Mouse (Mus musculus): Measurements from ENCODE around the gene Tmem255a. TPM values are rescaled to one million over a fixed set of nuclear protein-coding genes. Genes with fewer than 3 reads are reported as not detected.

The Tmem255a gene
- total RNA-seq (2021), result 10 to 100 TPM; 13.6 to 15.6 TPM

DNA sequence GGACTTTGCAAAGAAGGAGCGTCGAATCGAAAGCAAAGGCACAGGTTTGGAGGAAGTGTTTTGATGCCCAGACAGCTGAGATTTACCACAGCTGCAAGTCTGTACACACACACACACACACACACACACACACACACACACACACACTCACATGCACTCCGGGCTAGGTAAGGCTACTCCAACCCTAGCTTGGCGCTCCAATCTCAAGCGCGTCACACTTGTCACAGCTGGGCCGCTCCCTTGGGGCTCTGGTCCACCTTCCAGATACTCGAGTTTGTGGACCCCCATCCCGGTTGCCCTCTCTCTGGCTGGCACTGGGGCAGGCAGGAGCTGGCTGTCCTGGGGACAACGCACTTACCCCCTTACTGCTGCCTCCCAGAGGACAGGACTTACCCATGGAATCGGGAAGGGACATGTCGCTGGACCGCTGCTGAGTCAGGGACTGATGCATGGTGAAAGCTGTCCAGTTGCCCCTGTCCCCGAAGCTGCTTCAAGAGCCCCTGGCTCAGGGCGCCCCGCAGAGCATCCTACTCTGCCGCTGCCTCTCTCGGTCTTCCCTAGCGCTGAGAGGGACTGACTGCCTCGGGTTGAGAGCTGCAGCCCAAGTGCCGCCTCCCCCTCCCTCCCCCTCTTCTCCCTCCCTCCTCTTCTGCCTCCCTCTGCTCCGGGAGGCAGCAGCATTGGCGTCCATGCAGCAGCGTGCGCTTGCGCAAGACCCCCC is at the start of gene Tmem255a:
Gene Tmem255a (minus strand): TSS at position 589 of the 721 bp plus-strand sequence.
- DNase-seq (ENCODE audit: extremely low spot score in 1 of 2, low spot score in 2 of 2), result peak in 1 of 2 experiments; percentile 31
- intact Hi-C loops (cut with DNase I), result loop anchor here (5.0 kb wide), 1 partner anchor 180 kb away; no protein-coding TSS in a partner anchor

DNA sequence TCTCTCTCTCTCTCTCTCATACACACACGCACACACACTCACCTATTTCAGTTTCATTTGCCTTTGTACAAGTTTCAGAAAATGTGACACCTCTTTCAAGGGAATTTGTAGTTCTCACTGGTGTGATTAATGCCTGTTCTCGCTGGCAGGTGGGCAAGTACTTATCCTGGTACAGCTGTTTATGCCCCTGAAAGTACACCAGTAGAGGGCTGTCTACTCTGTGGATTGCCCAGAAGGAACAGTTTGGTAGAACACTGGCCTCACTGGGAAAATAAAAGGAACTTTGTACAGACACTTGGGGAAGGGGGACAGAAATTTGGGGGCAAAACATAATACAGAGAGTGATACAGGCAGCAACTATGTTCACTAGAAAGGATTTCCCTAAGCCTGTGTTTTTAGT is 7.4 kb upstream of the Tmem255a start:
- intact Hi-C loops (cut with DNase I), result no loop called here

DNA sequence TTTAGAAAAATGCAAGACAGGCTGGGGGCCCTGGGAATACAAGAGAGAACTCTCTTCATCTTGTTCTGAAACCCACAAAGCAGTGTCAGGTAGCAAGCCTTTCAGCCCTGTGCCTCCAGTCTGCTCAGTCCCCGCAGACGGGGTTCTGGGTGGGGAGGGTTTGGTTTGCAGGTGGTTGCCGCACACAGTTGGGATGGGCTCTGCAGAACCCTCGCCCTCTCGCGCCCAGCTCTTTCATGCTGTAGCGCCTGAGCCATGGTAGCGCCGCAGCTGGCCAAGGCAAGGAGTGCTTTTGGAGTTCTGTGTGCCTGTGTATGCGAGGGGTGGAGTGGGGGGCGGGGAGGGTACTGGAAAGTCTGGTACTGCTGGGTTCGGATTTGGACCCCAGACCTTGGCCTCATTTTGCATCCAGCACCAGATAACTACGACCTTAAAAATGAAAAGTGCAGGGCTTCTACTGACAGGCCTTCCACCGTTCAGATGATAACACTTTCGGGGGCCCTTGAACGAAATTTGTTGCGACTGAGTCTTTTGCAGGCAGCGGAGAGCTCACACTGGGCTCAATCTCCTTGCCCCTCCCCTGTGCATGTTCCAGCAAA is 1.8 kb downstream of the Tmem255a start:
- peak in 1 of 2 experiments; percentile 34 for DNase-seq (ENCODE audit: extremely low spot score in 1 of 2, low spot score in 2 of 2)
- intact Hi-C loops (cut with DNase I), result loop anchor here (5.0 kb wide), 1 partner anchor 182 kb away; no protein-coding TSS in a partner anchor

More for the DNA sequence above, 7.4 kb upstream of the Tmem255a start:
- no peak for DNase-seq (ENCODE audit: extremely low spot score in 1 of 2, low spot score in 2 of 2)

DNA sequence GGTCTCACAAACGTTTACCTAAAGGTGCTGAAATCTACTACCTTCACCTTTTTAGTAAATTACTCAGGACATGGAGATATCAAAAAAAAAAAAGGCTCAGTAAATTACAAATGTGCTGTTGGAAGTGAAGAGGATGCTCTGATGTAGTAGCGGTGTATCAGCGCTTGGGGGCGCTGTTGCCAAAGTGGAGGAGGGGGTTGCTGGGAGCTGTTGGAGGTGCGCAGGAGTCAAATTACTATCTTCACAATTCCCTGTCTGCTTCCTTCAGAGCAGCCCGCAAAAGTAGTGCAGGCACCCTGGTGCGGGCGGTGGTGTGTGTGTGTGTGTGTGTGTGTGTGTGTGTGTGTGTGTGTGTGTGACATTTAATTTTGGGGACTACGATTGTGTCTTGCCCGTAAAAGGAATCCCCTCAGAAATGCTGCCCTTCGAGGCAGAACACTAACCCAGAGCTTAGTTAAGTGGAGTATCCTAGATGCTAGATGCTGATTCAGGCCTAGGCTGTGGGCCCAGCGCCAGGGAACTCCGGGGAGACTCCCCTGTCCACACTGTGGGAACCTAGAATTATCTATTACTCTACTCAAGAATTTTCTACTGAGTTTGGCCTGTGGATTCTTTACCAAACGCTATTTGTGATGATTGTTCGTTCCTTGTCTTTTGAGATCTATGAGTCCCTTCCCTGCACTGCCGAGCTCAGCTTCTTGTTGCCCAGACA is 2.4 kb downstream of the Tmem255a start:
- intact Hi-C loops (cut with DNase I), result loop anchor here (5.0 kb wide), 1 partner anchor 183 kb away; no protein-coding TSS in a partner anchor
- DNase-seq (ENCODE audit: extremely low spot score in 1 of 2, low spot score in 2 of 2), result peak; percentile 13 to 47

DNA sequence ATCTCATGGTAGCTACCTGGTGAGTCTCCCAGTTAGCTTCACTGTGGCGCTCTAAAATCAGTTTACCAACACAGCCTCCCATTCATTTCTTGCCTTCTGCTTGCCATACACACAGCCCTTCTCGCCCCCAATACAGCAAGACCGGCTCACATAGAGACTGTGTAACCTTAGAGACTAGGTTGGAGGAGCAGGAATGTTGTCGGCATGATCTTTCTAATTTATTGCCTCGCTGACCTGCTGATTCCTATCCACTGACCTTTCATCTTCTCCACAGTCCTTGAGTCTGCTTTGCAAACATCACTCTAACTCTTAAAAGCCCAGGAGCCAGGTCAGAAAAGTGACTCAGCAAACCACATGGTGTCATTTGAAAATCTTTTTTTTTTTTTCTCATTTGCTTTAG is 4.6 kb downstream of the Tmem255a start:
- intact Hi-C loops (cut with DNase I), result no loop called here
- DNase-seq (ENCODE audit: extremely low spot score in 1 of 2, low spot score in 2 of 2), result no peak

DNA sequence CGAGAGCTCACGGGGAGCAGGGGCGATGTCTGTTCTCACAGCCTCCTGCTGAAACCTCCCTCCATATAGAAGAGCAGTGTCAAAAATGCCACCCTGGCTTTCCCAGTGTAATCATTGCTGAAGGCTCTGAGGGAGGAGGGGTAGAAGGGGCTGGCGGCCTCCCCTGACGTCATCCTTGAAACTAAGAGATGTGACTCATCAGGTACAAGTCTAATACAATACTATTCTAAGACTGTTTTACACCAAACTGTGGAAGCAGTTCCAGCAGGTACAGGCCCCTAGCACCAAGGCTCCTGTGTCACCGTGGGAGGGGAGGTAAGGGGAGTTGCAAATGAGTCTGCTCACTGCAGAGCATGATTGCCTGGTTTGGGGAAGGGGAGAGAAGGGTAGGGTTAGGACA is 5.1 kb downstream of the Tmem255a start:
- no peak for DNase-seq (ENCODE audit: extremely low spot score in 1 of 2, low spot score in 2 of 2)
- intact Hi-C loops (cut with DNase I), result no loop called here

DNA sequence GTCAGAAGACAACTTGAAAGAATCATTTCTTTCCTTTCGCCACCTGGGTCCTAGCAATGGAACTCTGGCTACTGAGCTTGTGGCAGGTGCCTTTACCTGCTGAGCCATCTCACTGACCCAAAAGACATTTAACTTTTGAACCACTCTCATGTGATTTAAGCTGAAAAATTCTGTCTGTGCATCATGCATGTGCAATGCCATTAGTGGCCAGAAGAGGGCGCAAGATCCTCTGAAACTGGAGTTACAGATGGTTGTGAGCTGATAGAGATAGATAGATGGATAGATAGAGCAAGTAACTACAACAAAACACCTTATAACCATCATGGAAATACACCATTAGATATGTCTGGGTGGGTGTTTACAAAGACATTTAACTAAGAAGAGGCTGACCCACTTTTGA is 14.5 kb downstream of the Tmem255a start:
- DNase-seq (ENCODE audit: extremely low spot score in 1 of 2, low spot score in 2 of 2), result peak in 1 of 2 experiments; percentile 29
- intact Hi-C loops (cut with DNase I), result no loop called here

DNA sequence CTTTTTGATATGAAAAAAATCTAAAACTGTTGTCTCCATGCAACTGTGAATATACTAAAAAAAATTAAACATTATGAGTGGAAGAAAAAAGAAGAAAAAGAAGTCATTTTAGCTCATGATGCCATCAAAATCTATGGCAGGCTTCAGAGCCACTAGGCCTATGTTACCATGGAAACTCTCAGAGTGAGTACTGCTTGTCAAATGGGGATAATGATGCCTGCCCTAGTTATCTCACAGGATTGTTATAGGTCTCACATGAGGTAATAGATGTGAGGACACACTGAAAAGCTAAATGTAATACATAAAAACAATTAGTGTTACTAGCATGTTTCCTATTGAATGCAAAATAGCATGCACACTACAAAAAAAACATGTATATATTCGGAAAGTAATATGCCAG is 22.4 kb downstream of the Tmem255a start:
- intact Hi-C loops (cut with DNase I), result no loop called here
- DNase-seq (ENCODE audit: extremely low spot score in 1 of 2, low spot score in 2 of 2), result no peak

DNA sequence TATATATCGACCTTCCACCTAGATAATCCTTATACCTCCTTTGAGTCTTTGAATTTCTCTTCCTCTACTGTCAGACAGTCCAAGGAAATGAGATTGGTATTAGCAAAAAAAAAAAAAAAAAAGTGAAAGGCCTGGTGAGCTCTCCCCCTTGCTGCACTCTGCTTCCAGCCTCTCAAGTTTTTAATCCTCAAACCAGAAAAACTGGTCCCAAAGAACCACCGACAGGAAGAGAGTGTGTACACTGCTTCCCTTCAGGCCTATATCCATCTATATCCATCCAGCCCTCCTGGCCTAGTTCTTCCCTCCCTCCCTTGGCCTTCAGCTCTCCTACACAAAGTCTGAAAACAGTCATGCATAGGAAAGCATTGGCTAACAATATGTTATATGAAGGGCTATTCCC is 29.5 kb downstream of the Tmem255a start:
- no peak for DNase-seq (ENCODE audit: extremely low spot score in 1 of 2, low spot score in 2 of 2)
- intact Hi-C loops (cut with DNase I), result no loop called here

DNA sequence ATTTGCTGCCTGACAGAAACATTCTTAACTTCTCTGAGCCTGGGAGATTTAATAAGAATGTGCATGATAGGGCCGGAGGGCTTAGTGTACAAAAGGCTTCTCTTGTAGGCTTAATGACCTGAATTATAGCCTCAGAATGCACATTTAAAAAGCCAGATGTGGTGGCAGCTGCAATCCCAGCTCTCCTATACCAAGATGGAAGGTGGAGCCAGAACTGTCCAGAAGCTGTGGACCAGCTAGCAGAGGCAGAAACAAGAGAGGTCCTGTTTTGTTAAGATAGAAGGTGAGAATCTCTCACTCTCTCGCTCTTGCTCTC is 34.6 kb downstream of the Tmem255a start:
- no peak for DNase-seq (ENCODE audit: extremely low spot score in 1 of 2, low spot score in 2 of 2)
- intact Hi-C loops (cut with DNase I), result no loop called here

DNA sequence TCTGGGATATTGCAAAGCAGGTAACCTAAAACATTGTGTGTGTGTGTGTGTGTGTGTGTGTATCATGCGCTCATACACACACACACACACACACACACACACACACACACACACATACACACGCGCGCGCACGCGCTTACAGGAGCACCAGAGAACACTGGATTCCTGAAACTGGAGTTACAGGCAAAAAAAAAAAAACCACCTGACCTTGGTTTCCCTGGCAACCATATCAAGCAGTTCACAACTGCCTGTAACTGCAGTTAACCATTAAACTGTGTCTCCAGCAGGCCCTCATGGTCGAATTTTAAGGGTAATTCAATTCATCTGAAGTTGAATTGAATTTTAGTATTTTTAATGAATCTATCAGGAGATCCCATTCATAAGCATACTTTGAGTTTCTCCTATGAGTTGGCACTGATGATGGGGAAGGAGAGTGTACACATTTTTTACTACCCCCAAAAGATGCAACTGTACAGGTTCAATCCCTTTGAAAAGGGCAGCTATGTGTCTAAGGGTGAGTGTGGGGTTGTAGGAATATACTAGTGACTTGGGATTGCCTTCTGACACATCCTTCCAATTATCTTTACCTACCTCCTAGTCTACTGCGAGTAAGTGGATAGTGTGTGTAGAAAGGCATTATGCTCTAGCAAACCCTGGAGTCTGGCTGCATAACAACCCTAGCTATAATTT is 35.1 kb downstream of the Tmem255a start:
- intact Hi-C loops (cut with DNase I), result no loop called here
- no peak for DNase-seq (ENCODE audit: extremely low spot score in 1 of 2, low spot score in 2 of 2)

DNA sequence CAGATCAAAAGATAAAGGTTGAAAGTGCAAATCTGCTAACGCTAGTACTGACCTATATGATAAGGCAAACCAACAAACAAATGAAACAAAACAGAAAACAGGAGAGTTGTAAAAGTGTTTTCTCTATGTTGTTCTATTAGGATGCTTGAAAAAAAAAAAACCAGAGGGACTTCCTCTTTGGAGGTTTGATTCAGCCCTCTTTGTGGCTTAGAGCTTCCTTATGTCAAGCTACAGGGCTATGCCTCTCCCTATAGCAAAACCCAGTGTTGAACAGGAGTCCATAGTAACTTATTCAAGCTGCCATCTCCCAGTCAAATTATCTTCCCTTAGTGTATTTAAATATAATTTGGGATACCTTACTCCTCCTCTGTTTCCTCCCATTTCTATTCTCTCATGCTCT is 44.8 kb downstream of the Tmem255a start:
- intact Hi-C loops (cut with DNase I), result no loop called here
- DNase-seq (ENCODE audit: extremely low spot score in 1 of 2, low spot score in 2 of 2), result no peak

DNA sequence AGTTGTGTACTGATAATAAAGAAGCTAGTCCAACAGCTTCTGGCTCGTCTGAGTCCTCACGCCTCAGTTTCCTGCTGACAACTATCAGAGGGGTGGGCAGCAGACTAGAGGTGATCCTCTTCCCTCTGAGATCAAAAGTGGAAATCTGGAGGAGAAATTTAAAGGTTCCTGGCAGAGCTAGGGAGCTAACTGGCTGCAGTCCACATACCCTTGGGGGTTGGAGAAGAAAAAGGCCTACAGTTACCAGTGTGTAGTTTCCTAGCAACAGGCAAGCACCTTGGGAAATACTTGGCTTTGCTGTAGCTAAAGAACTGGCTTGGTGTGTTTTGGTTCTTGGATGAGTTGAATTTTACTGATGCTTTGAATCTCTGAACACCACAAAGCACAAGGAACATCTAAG is 50.4 kb downstream of the Tmem255a start:
- peak in 1 of 2 experiments; percentile 21 for DNase-seq (ENCODE audit: extremely low spot score in 1 of 2, low spot score in 2 of 2)
- intact Hi-C loops (cut with DNase I), result no loop called here

DNA sequence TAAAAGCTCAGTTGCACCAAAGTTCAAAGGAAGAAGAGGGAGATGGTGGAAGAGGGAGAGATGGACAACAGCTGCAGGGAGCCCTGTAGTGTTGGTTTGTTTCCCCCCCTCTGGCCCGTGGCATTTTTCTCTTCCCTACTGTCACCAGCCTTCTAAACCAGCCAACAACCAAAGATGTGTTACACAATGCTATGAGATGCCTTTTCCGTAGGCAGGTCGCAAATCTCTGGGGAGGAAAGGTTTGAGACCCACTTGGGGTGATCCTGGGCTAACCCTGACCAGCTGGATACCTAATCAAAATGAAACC is 61.8 kb downstream of the Tmem255a start:
- intact Hi-C loops (cut with DNase I), result loop anchor here (10.0 kb wide), 1 partner anchor 244 kb away; no protein-coding TSS in a partner anchor
- no peak for DNase-seq (ENCODE audit: extremely low spot score in 1 of 2, low spot score in 2 of 2)

DNA sequence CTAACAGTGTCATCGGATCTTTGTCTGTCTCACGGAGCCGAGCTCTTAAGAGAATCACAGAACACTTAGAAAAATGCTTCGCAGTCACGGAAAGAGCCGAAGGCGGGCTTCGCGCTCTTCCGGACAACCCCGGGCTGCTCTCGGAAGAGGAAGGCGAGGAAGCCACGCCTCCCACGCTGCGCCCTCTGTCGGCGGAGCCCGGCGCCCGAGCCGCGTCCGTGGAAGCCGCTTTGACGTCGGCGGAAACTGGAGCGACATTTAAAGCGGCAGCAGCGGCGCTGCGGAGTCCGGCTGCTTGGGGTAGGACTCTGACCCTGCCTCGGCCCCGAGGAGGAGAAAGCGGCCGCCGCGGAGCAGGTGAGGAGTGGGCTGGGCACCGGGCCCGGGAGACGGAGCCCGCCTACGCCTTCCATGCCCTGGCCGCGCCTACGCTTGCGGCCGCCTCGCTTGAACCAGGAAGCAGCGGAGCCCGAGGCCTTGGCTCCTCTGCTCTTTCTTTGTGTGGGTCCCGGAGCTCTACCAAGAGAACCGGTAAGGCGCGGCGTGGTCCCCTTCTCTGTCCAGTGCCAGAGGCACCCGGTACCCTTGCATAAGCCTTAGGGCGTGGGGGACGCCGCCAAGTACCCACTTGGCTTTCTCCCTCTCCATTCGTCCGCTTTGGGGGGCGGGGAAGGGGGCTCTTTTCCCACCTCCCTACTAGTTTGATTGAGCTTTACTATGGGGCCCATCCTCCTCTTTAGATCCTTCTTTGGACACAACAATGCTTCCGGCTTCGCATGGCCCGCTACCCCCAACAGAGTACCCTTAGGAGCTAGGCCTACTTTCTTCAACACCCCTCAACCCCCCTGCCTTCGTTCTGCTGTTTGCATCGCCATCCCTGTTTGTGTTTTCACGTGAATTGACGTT is 62.4 kb downstream of the Tmem255a start, which contains the start of gene Zbtb33:
Gene Zbtb33 (plus strand): TSS at position 242 of the 906 bp plus-strand sequence.
- intact Hi-C loops (cut with DNase I), result loop anchor here (10.0 kb wide), 1 partner anchor 245 kb away; no protein-coding TSS in a partner anchor

DNA sequence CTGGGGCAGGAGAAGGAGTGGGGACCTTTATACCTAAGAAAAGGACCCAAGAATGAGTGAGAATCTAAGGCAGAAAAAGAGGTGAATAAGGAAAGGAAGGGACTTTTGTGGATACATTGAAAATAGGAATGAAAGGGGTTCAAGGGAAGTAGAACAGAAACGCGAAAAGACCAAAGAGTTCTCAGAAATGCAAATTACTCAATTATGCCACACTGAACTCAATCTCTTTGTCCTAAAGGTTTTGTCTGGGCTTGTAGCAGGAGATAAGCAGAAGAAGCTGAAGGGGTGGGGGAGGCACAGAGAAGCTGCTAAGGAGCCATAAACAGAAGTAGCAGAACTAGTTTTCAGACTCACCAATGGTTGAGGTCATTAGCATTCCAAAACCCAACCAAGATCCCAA is 66.7 kb downstream of the Tmem255a start:
- intact Hi-C loops (cut with DNase I), result no loop called here
- DNase-seq (ENCODE audit: extremely low spot score in 1 of 2, low spot score in 2 of 2), result no peak

More for the DNA sequence above, 62.4 kb downstream of the Tmem255a start, which contains the start of gene Zbtb33:
- DNase-seq (ENCODE audit: extremely low spot score in 1 of 2, low spot score in 2 of 2), result peak; percentile 72 to 89

DNA sequence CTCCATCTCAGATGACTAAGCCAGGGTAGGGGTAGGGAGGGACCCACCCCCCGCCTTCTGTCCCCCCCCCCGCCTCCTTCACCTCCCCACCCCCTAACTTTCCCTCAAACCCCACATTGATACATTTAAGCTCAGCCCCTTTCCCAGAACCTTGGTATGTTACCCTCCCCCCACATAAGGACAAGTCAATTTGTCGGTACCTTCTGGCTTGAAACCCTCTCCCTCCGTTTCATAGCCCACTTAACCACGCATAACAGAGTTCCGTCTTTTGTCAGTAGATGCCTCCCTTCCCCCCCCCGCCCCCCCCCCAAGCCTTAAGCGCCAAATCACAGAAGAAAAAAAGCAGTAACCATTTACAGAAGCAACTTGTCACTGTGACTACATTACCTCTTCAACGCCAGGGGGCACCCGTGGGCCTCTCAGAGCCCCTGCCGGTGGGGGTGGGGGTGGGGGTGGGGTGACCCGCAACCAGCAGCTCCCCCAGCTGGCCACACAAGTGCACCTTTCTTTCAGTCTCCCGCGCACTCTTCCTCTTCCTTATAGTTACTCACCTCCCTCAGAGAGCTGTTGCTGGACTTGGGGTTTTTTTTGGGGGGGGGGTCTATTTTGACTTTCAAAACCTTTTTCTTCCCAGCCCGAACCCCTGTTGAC is 70.5 kb downstream of the Tmem255a start:
- peak; percentile 24 to 77 for DNase-seq (ENCODE audit: extremely low spot score in 1 of 2, low spot score in 2 of 2)
- intact Hi-C loops (cut with DNase I), result no loop called here

Measured in left cerebral cortex, postnatal 10 days (tissue).